Mouse (Mus musculus): ENCODE results near the gene Fndc11. TPM values are rescaled to one million over a fixed set of nuclear protein-coding genes. Genes with fewer than 3 reads are reported as not detected.

The Fndc11 gene
- polyA plus RNA-seq, 1 experiment from 2014 or later, result not detected

- H3K36me3 ChIP-seq (ENCODE audit: control insufficient read depth, insufficient read depth), result no peaks in the 10 kb centered on the region
- no peaks in the 10 kb centered on the region for H3K27me3 ChIP-seq (replicated peaks; ENCODE audit: control insufficient read depth, insufficient read depth, low read length)
- peak within 1 kb of the TSS; percentile 34; the same call in 1 of the 2 replicates for H3K9ac ChIP-seq (replicated peaks; ENCODE audit: low read depth, low read length)
- H3K9me3 ChIP-seq (ENCODE audit: control insufficient read depth, low read length), result no peaks in the 10 kb centered on the region
- ATAC-seq, result no peak
- H3K4me3 ChIP-seq (replicated peaks; ENCODE audit: low read length), result peak within 1 kb of the TSS; percentile 29
- 0 out of 2 replicates have a peak, but pooled peaks cover 2% of the 10 kb centered on the region for H3K4me1 ChIP-seq (replicated peaks; ENCODE audit: control insufficient read depth, insufficient read depth, low read length)
- H3K27ac ChIP-seq (ENCODE audit: low read length), result no peak within 1 kb of the TSS
- H3K4me2 ChIP-seq (ENCODE audit: low read length), result peak within 1 kb of the TSS; percentile 44
- WGBS, result 16% methylated on average over 16 of the region's 16 CpGs
Observed at GRCm38 (mm10) chr2:181241602-181242313, 21.9 kb downstream of the Fndc11 start, which contains the start of gene Helz2. Gene Helz2 (minus strand): TSS chr2:181242027.

- H3K27me3 ChIP-seq (replicated peaks; ENCODE audit: control insufficient read depth, insufficient read depth, low read length), result no peaks in the 10 kb centered on the region
- no peak for ATAC-seq
- 0 out of 2 replicates have a peak, but pooled peaks cover 2% of the 10 kb centered on the region for H3K4me1 ChIP-seq (replicated peaks; ENCODE audit: control insufficient read depth, insufficient read depth, low read length)
- H3K27ac ChIP-seq (ENCODE audit: low read length), result no peak overlapping the region
- no peaks in the 10 kb centered on the region for H3K36me3 ChIP-seq (ENCODE audit: control insufficient read depth, insufficient read depth)
- H3K9ac ChIP-seq (replicated peaks; ENCODE audit: low read depth, low read length), result no peak overlapping the region
- no peak overlapping the region for H3K4me3 ChIP-seq (replicated peaks; ENCODE audit: low read length)
- no peaks in the 10 kb centered on the region for H3K9me3 ChIP-seq (ENCODE audit: control insufficient read depth, low read length)
- WGBS, result 65% methylated on average over 3 of the region's 3 CpGs
- peak overlapping the region; percentile 44; the same call in 1 of the 2 replicates for H3K4me2 ChIP-seq (ENCODE audit: low read length)
Observed at GRCm38 (mm10) chr2:181242314-181242665, 22.5 kb downstream of the Fndc11 start.

- ATAC-seq, result no peak
Observed at GRCm38 (mm10) chr2:181243706-181244394, 24.0 kb downstream of the Fndc11 start.

GRCm38 (mm10) chr2:181245031-181245430 is 25.2 kb downstream of the Fndc11 start:
- Histone ChIP-seq H3K27me3 (replicated peaks; ENCODE audit: control insufficient read depth, insufficient read depth, low read length) (no peaks in the 10 kb centered on the region), H3K9me3 (ENCODE audit: control insufficient read depth, low read length) (no peaks in the 10 kb centered on the region), H3K4me3 (replicated peaks; ENCODE audit: low read length) (no peak overlapping the region), H3K4me1 (replicated peaks; ENCODE audit: control insufficient read depth, insufficient read depth, low read length) (0 out of 2 replicates have a peak, but pooled peaks cover 2% of the 10 kb centered on the region), H3K9ac (replicated peaks; ENCODE audit: low read depth, low read length) (no peak overlapping the region), H3K36me3 (ENCODE audit: control insufficient read depth, insufficient read depth) (no peaks in the 10 kb centered on the region), H3K4me2 (ENCODE audit: low read length) (no peak overlapping the region), H3K27ac (ENCODE audit: low read length) (no peak overlapping the region)
- 18% methylated on average over 2 of the region's 2 CpGs for WGBS
- ATAC-seq, result no peak

More at GRCm38 (mm10) chr2:181243706-181244394, 24.0 kb downstream of the Fndc11 start:
- Histone ChIP-seq H3K27me3 (replicated peaks; ENCODE audit: control insufficient read depth, insufficient read depth, low read length) (no peaks in the 10 kb centered on the region), H3K4me2 (ENCODE audit: low read length) (no peak overlapping the region), H3K36me3 (ENCODE audit: control insufficient read depth, insufficient read depth) (no peaks in the 10 kb centered on the region), H3K4me3 (replicated peaks; ENCODE audit: low read length) (no peak overlapping the region), H3K4me1 (replicated peaks; ENCODE audit: control insufficient read depth, insufficient read depth, low read length) (0 out of 2 replicates have a peak, but pooled peaks cover 2% of the 10 kb centered on the region), H3K27ac (ENCODE audit: low read length) (no peak overlapping the region), H3K9me3 (ENCODE audit: control insufficient read depth, low read length) (no peaks in the 10 kb centered on the region), H3K9ac (replicated peaks; ENCODE audit: low read depth, low read length) (no peak overlapping the region)
- 37% methylated on average over 11 of the region's 11 CpGs for WGBS

- no peak overlapping the region for H3K4me3 ChIP-seq (replicated peaks; ENCODE audit: low read length)
- H3K9me3 ChIP-seq (ENCODE audit: control insufficient read depth, low read length), result no peaks in the 10 kb centered on the region
- no peak overlapping the region for H3K9ac ChIP-seq (replicated peaks; ENCODE audit: low read depth, low read length)
- 91% methylated on average over 10 of the region's 10 CpGs for WGBS
- H3K27me3 ChIP-seq (replicated peaks; ENCODE audit: control insufficient read depth, insufficient read depth, low read length), result no peaks in the 10 kb centered on the region
- H3K36me3 ChIP-seq (ENCODE audit: control insufficient read depth, insufficient read depth), result peaks cover 21% of the 10 kb centered on the region
- no peaks in the 10 kb centered on the region for H3K4me1 ChIP-seq (replicated peaks; ENCODE audit: control insufficient read depth, insufficient read depth, low read length)
- H3K27ac ChIP-seq (ENCODE audit: low read length), result no peak overlapping the region
- no peak for ATAC-seq
- no peak overlapping the region for H3K4me2 ChIP-seq (ENCODE audit: low read length)
Observed at GRCm38 (mm10) chr2:181249217-181249616, 29.4 kb downstream of the Fndc11 start.

GRCm38 (mm10) chr2:181251841-181252240 is 32.0 kb downstream of the Fndc11 start:
- Histone ChIP-seq H3K9me3 (ENCODE audit: control insufficient read depth, low read length) (no peaks in the 10 kb centered on the region), H3K36me3 (ENCODE audit: control insufficient read depth, insufficient read depth) (peaks cover 40% of the 10 kb centered on the region), H3K4me1 (replicated peaks; ENCODE audit: control insufficient read depth, insufficient read depth, low read length) (no peaks in the 10 kb centered on the region), H3K27ac (ENCODE audit: low read length) (no peak overlapping the region), H3K9ac (replicated peaks; ENCODE audit: low read depth, low read length) (no peak overlapping the region), H3K4me2 (ENCODE audit: low read length) (no peak overlapping the region), H3K27me3 (replicated peaks; ENCODE audit: control insufficient read depth, insufficient read depth, low read length) (no peaks in the 10 kb centered on the region), H3K4me3 (replicated peaks; ENCODE audit: low read length) (no peak overlapping the region)
- 92% methylated on average over 1 of the region's 1 CpGs for WGBS
- ATAC-seq, result no peak

- no peak overlapping the region for H3K4me3 ChIP-seq (replicated peaks; ENCODE audit: low read length)
- no peak for ATAC-seq
- H3K9me3 ChIP-seq (ENCODE audit: control insufficient read depth, low read length), result no peaks in the 10 kb centered on the region
- H3K27ac ChIP-seq (ENCODE audit: low read length), result no peak overlapping the region
- 89% methylated on average over 1 of the region's 1 CpGs for WGBS
- peaks cover 40% of the 10 kb centered on the region for H3K36me3 ChIP-seq (ENCODE audit: control insufficient read depth, insufficient read depth)
- H3K9ac ChIP-seq (replicated peaks; ENCODE audit: low read depth, low read length), result no peak overlapping the region
- H3K4me1 ChIP-seq (replicated peaks; ENCODE audit: control insufficient read depth, insufficient read depth, low read length), result no peaks in the 10 kb centered on the region
- H3K27me3 ChIP-seq (replicated peaks; ENCODE audit: control insufficient read depth, insufficient read depth, low read length), result no peaks in the 10 kb centered on the region
- no peak overlapping the region for H3K4me2 ChIP-seq (ENCODE audit: low read length)
Observed at GRCm38 (mm10) chr2:181253248-181253647, 33.4 kb downstream of the Fndc11 start.

- no peak overlapping the region for H3K9ac ChIP-seq (replicated peaks; ENCODE audit: low read depth, low read length)
- H3K36me3 ChIP-seq (ENCODE audit: control insufficient read depth, insufficient read depth), result peaks cover 32% of the 10 kb centered on the region
- WGBS, result 96% methylated on average over 2 of the region's 2 CpGs
- no peak for ATAC-seq
- no peak overlapping the region for H3K4me2 ChIP-seq (ENCODE audit: low read length)
- H3K9me3 ChIP-seq (ENCODE audit: control insufficient read depth, low read length), result no peaks in the 10 kb centered on the region
- H3K27ac ChIP-seq (ENCODE audit: low read length), result no peak overlapping the region
- no peaks in the 10 kb centered on the region for H3K27me3 ChIP-seq (replicated peaks; ENCODE audit: control insufficient read depth, insufficient read depth, low read length)
- H3K4me1 ChIP-seq (replicated peaks; ENCODE audit: control insufficient read depth, insufficient read depth, low read length), result no peaks in the 10 kb centered on the region
- H3K4me3 ChIP-seq (replicated peaks; ENCODE audit: low read length), result no peak overlapping the region
Observed at GRCm38 (mm10) chr2:181266839-181267238, 47.0 kb downstream of the Fndc11 start.

- Histone ChIP-seq H3K27me3 (replicated peaks; ENCODE audit: control insufficient read depth, insufficient read depth, low read length) (no peaks in the 10 kb centered on the region), H3K4me1 (replicated peaks; ENCODE audit: control insufficient read depth, insufficient read depth, low read length) (no peaks in the 10 kb centered on the region), H3K9me3 (ENCODE audit: control insufficient read depth, low read length) (no peaks in the 10 kb centered on the region), H3K4me3 (replicated peaks; ENCODE audit: low read length) (no peak overlapping the region), H3K36me3 (ENCODE audit: control insufficient read depth, insufficient read depth) (peaks cover 12% of the 10 kb centered on the region), H3K4me2 (ENCODE audit: low read length) (no peak overlapping the region), H3K27ac (ENCODE audit: low read length) (no peak overlapping the region), H3K9ac (replicated peaks; ENCODE audit: low read depth, low read length) (no peak overlapping the region)
- WGBS, result 94% methylated on average over 2 of the region's 2 CpGs
- ATAC-seq, result no peak
Observed at GRCm38 (mm10) chr2:181272092-181272491, 52.3 kb downstream of the Fndc11 start.
